Mouse (Mus musculus): Measurements from ENCODE around the gene Smchd1. TPM values are rescaled to one million over a fixed set of nuclear protein-coding genes. Genes with fewer than 3 reads are reported as not detected.

Gene Smchd1
- polyA plus RNA-seq, 1 experiment from 2014 or later, result 76.1 TPM

DNA sequence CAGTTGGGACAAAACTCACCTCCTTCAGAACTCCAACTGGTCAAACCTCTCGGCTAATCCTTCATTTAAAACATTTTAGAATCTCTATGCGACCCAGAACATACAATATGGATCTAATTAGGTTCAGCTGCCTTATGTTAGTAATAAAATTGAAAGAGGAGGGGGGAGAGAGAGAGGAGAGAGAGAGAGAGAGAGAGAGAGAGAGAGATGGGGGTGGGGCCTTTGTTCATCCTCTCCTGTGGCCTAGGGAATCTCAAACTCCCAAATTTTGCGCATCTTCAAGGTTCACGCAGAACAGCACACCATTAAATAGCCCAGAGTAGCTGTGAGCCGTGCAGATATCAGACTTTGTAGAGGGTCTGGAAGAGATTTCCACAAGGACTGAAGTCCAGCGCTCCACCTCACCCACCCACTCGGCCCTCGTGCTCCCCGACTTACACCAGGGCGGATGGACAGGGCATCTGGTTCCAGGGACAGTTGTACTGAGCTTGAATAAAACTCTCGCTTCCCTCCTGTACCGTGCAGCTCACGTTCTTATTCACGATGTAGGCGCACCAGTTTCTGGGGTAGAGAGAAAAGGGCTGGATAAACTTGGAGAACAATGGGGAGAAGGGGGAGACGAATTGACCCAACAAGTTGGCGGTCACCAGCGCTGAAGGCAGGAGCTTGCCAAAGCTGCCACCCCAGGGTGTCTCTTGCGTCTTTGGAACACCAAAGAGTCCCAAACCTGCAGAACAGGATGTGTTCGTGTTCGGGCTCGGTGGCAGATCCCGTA lies 165.2 kb downstream of the Smchd1 start:
- DNase-seq (ENCODE audit: low spot score, missing footprints) (peak; percentile 97), ATAC-seq (ENCODE audit: low FRiP score) (peak; percentile 20; the same call in 1 of the 2 replicates)
- Histone ChIP-seq H3K4me2 (peak overlapping the region; percentile 100), H3K27ac (ENCODE audit: low read depth, low read length) (no peak overlapping the region), H3K9ac (ENCODE audit: low read length) (peak overlapping the region; percentile 69), H3K4me1 (ENCODE audit: control insufficient read depth, insufficient read depth, low read length) (peaks cover 16% of the 10 kb centered on the region), H3K9me3 (ENCODE audit: control insufficient read depth, low read length) (no peaks in the 10 kb centered on the region), H3K27me3 (ENCODE audit: control insufficient read depth, insufficient read depth, low read length) (no peaks in the 10 kb centered on the region), H3K4me3 (ENCODE audit: low read depth, low read length) (peak overlapping the region; percentile 62), H3K36me3 (ENCODE audit: control insufficient read depth, insufficient read depth, low read length) (no peaks in the 10 kb centered on the region)
- 6% methylated on average over 23 of the region's 23 CpGs for WGBS

DNA sequence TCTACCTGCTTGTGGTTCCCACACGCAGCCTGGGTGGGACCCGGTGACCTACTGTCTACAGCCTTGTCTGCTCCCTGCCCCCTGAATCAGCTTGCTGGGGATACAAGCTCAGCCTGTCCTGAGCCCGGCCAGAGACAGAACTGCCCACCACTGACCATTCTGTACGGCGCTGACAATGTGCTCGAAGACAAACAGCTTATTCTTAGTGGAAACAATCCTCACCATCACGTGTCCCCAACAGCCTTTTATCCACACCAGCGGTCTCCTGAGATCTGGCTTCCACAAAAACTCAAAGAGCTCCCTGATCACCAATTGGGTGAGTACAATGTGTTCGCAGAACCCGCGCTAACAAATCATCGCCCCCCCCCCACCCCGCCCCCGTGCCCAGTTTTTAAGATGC lies 166.0 kb downstream of the Smchd1 start:
- 12% methylated on average over 14 of the region's 14 CpGs for WGBS
- H3K4me3 ChIP-seq (ENCODE audit: low read depth, low read length), result peak overlapping the region; percentile 3; the same call in 1 of the 2 replicates
- no peak overlapping the region for H3K9ac ChIP-seq (ENCODE audit: low read length)
- peak; percentile 41 for ATAC-seq (ENCODE audit: low FRiP score)
- H3K36me3 ChIP-seq (ENCODE audit: control insufficient read depth, insufficient read depth, low read length), result no peaks in the 10 kb centered on the region
- H3K9me3 ChIP-seq (ENCODE audit: control insufficient read depth, low read length), result no peaks in the 10 kb centered on the region
- no peaks in the 10 kb centered on the region for H3K27me3 ChIP-seq (ENCODE audit: control insufficient read depth, insufficient read depth, low read length)
- peak; percentile 94 for DNase-seq (ENCODE audit: low spot score, missing footprints)
- H3K4me2 ChIP-seq, result peak overlapping the region; percentile 100
- H3K27ac ChIP-seq (ENCODE audit: low read depth, low read length), result no peak overlapping the region
- peaks cover 16% of the 10 kb centered on the region for H3K4me1 ChIP-seq (ENCODE audit: control insufficient read depth, insufficient read depth, low read length)

DNA sequence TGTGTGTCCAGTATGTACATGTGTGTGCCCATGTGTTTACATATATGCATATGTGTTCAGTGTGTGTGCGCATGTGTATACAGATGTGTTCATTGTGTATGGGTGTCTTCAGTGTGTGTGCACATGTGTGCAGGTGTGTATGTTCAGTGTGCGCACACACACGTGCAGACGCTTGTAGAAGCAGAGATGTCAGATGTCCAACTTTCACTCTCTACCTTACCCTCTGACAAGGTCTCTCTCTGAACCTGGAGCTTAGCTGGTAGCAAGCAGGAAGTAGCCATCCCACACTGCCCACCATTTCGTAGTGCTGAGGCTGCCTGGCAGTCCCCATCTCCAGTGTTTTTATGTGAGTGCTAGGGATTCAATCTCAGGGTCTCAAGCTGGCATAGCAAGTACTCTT lies 166.8 kb downstream of the Smchd1 start:
- WGBS, result 93% methylated on average over 5 of the region's 5 CpGs
- no peak for ATAC-seq (ENCODE audit: low FRiP score)
- H3K4me2 ChIP-seq, result no peak overlapping the region
- no peak overlapping the region for H3K4me3 ChIP-seq (ENCODE audit: low read depth, low read length)
- H3K27me3 ChIP-seq (ENCODE audit: control insufficient read depth, insufficient read depth, low read length), result no peaks in the 10 kb centered on the region
- no peaks in the 10 kb centered on the region for H3K9me3 ChIP-seq (ENCODE audit: control insufficient read depth, low read length)
- H3K9ac ChIP-seq (ENCODE audit: low read length), result no peak overlapping the region
- H3K36me3 ChIP-seq (ENCODE audit: control insufficient read depth, insufficient read depth, low read length), result no peaks in the 10 kb centered on the region
- no peak for DNase-seq (ENCODE audit: low spot score, missing footprints)
- no peak overlapping the region for H3K27ac ChIP-seq (ENCODE audit: low read depth, low read length)
- peaks cover 16% of the 10 kb centered on the region for H3K4me1 ChIP-seq (ENCODE audit: control insufficient read depth, insufficient read depth, low read length)

DNA sequence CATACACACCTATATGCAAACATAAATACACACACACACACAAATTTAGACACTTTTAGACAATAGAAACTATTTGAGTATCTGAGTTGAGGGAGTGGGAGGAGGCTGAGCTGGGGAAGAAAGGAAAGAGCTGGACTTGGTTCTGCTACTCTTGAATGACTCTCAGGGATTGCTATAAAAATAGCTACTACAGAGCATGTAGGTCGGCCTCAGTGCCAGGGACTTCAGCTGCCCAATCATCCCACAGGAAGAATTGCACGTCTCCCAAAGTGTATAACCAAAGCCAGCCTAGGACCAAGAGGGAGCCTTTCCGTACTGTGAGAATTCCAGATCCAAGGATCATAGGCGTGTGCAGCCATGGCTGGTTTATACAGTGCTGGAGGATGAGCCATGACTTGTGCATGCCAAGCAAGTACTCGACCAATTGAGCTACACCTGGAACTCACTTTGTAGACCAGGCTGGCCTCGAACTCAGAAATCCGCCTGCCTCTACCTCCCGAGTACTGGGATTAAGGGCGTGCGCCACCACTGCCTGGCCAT lies 167.8 kb downstream of the Smchd1 start:
- Histone ChIP-seq H3K4me3 (ENCODE audit: low read depth, low read length) (no peak overlapping the region), H3K27me3 (ENCODE audit: control insufficient read depth, insufficient read depth, low read length) (no peaks in the 10 kb centered on the region), H3K4me1 (ENCODE audit: control insufficient read depth, insufficient read depth, low read length) (peaks cover 16% of the 10 kb centered on the region), H3K9me3 (ENCODE audit: control insufficient read depth, low read length) (no peaks in the 10 kb centered on the region), H3K27ac (ENCODE audit: low read depth, low read length) (no peak overlapping the region), H3K9ac (ENCODE audit: low read length) (no peak overlapping the region), H3K4me2 (no peak overlapping the region), H3K36me3 (ENCODE audit: control insufficient read depth, insufficient read depth, low read length) (no peaks in the 10 kb centered on the region)
- WGBS, result 91% methylated on average over 10 of the region's 10 CpGs
- no peak for DNase-seq (ENCODE audit: low spot score, missing footprints)
- ATAC-seq (ENCODE audit: low FRiP score), result no peak

DNA sequence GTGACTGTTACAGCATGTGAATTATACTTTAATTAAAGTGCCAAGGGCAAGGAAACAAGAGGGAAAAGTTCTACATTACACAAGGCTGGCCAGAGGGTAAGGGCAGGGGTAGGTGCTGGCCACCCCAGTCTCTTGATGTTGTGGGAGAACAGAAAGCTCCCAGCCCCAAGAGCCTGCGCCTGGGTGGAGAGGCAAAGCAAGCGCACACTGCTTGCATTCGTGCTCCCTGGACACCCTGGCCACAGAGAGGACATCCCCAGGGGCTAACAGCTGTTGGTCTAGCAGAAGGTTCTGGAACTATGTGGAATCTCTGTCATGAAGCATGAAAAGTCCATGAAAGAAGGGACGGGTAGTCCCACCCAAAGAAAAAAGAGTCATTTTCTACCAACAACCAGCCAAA lies 168.4 kb downstream of the Smchd1 start:
- DNase-seq (ENCODE audit: low spot score, missing footprints) (no peak), ATAC-seq (ENCODE audit: low FRiP score) (no peak)
- Histone ChIP-seq H3K4me1 (ENCODE audit: control insufficient read depth, insufficient read depth, low read length) (peaks cover 16% of the 10 kb centered on the region), H3K9ac (ENCODE audit: low read length) (no peak overlapping the region), H3K4me3 (ENCODE audit: low read depth, low read length) (no peak overlapping the region), H3K9me3 (ENCODE audit: control insufficient read depth, low read length) (no peaks in the 10 kb centered on the region), H3K27ac (ENCODE audit: low read depth, low read length) (no peak overlapping the region), H3K36me3 (ENCODE audit: control insufficient read depth, insufficient read depth, low read length) (no peaks in the 10 kb centered on the region), H3K4me2 (no peak overlapping the region), H3K27me3 (ENCODE audit: control insufficient read depth, insufficient read depth, low read length) (no peaks in the 10 kb centered on the region)
- WGBS, result 89% methylated on average over 4 of the region's 4 CpGs

DNA sequence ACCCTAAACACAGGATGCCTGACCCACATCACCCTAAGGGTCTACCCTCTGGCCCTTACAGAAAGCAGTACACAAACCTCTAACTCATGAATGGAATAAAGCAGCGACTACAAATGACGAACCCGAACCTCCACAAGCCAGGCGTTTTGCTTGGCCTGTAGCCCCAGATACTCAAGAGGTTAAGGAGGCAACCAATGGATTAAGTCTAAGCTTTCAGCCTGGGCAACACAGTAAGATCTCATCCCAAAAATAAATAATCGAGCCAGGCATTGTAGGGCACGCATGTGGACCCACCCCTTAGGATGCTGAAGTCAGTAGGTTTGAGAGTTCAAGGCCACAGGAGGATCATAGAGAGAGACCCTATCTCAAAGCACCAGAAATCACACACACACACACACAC lies 169.1 kb downstream of the Smchd1 start:
- no peak for ATAC-seq (ENCODE audit: low FRiP score)
- H3K4me2 ChIP-seq, result no peak overlapping the region
- DNase-seq (ENCODE audit: low spot score, missing footprints), result no peak
- H3K4me3 ChIP-seq (ENCODE audit: low read depth, low read length), result no peak overlapping the region
- 82% methylated on average over 6 of the region's 6 CpGs for WGBS
- peaks cover 14% of the 10 kb centered on the region for H3K4me1 ChIP-seq (ENCODE audit: control insufficient read depth, insufficient read depth, low read length)
- no peaks in the 10 kb centered on the region for H3K36me3 ChIP-seq (ENCODE audit: control insufficient read depth, insufficient read depth, low read length)
- no peaks in the 10 kb centered on the region for H3K27me3 ChIP-seq (ENCODE audit: control insufficient read depth, insufficient read depth, low read length)
- H3K27ac ChIP-seq (ENCODE audit: low read depth, low read length), result no peak overlapping the region
- H3K9ac ChIP-seq (ENCODE audit: low read length), result no peak overlapping the region
- H3K9me3 ChIP-seq (ENCODE audit: control insufficient read depth, low read length), result no peaks in the 10 kb centered on the region

DNA sequence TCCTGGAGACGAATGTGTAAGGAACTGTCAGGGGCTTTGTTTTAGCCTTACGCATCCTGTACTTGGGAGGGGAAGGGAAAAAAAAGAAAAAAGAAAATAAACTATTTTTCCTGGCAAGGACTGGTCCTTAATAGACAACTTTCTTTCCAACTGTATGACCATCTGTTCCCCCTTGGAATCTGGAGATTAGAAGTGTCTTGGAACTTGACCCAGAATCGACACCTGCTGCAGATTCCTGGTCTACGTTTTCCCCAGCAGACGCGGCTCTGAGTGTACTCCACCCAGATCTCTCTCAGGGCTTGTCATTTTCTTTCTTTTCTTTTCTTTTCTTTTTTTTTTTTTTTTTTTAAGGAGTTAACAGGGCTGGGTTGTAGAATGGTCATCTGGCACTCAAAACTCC lies 171.7 kb downstream of the Smchd1 start:
- no peak for DNase-seq (ENCODE audit: low spot score, missing footprints)
- ATAC-seq (ENCODE audit: low FRiP score), result no peak
- Histone ChIP-seq H3K4me2 (no peak overlapping the region), H3K27ac (ENCODE audit: low read depth, low read length) (no peak overlapping the region), H3K27me3 (ENCODE audit: control insufficient read depth, insufficient read depth, low read length) (no peaks in the 10 kb centered on the region), H3K9me3 (ENCODE audit: control insufficient read depth, low read length) (no peaks in the 10 kb centered on the region), H3K4me1 (ENCODE audit: control insufficient read depth, insufficient read depth, low read length) (no peaks in the 10 kb centered on the region), H3K36me3 (ENCODE audit: control insufficient read depth, insufficient read depth, low read length) (no peaks in the 10 kb centered on the region), H3K9ac (ENCODE audit: low read length) (no peak overlapping the region), H3K4me3 (ENCODE audit: low read depth, low read length) (no peak overlapping the region)
- WGBS, result 81% methylated on average over 6 of the region's 6 CpGs

DNA sequence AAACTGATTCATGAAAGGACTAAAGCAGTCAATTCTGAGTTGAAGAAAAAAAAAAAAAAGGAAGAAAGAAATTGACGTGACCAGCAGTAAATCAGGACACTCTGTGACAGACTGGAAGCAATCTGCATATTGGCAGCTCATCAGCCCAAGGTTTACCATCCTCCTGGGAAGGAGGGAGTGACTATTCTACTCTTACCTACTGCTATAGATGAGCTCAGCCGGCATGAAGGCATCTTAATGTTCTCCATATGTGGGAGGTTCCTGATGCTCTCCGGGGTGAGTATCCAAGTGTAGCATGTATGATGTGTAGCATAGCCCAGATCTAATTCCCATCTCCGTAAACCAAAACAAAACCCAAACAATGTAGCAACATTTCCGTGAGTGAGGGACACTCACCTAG lies 173.7 kb downstream of the Smchd1 start:
- no peaks in the 10 kb centered on the region for H3K4me1 ChIP-seq (ENCODE audit: control insufficient read depth, insufficient read depth, low read length)
- no peak overlapping the region for H3K9ac ChIP-seq (ENCODE audit: low read length)
- no peaks in the 10 kb centered on the region for H3K27me3 ChIP-seq (ENCODE audit: control insufficient read depth, insufficient read depth, low read length)
- ATAC-seq (ENCODE audit: low FRiP score) (no peak), DNase-seq (ENCODE audit: low spot score, missing footprints) (no peak)
- H3K4me2 ChIP-seq, result no peak overlapping the region
- H3K36me3 ChIP-seq (ENCODE audit: control insufficient read depth, insufficient read depth, low read length), result no peaks in the 10 kb centered on the region
- H3K4me3 ChIP-seq (ENCODE audit: low read depth, low read length), result no peak overlapping the region
- 74% methylated on average over 5 of the region's 5 CpGs for WGBS
- no peak overlapping the region for H3K27ac ChIP-seq (ENCODE audit: low read depth, low read length)
- H3K9me3 ChIP-seq (ENCODE audit: control insufficient read depth, low read length), result no peaks in the 10 kb centered on the region

DNA sequence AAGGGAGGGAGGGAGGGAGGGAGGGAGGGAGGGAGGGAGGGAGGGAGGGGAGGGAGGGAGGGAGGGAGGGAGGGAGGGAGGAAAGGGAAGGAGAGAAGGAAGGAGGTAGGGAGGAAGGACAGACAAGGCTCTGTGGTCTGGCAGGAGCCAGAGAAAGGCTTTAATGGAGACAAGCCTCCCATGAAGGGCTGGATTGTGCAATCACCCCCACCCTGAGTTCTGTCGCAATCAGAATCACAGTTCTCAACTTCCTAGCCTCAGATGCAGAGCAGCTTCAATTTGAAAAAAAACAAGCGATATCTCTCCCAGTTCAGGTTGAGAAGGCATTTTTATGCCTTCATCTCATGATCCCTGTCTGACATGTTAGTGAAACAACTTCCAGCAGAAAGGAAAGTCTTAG lies 174.8 kb downstream of the Smchd1 start:
- Histone ChIP-seq H3K4me1 (ENCODE audit: control insufficient read depth, insufficient read depth, low read length) (no peaks in the 10 kb centered on the region), H3K4me3 (ENCODE audit: low read depth, low read length) (no peak overlapping the region), H3K27ac (ENCODE audit: low read depth, low read length) (no peak overlapping the region), H3K4me2 (no peak overlapping the region), H3K27me3 (ENCODE audit: control insufficient read depth, insufficient read depth, low read length) (no peaks in the 10 kb centered on the region), H3K9me3 (ENCODE audit: control insufficient read depth, low read length) (no peaks in the 10 kb centered on the region), H3K9ac (ENCODE audit: low read length) (no peak overlapping the region), H3K36me3 (ENCODE audit: control insufficient read depth, insufficient read depth, low read length) (no peaks in the 10 kb centered on the region)
- WGBS, result 93% methylated on average over 2 of the region's 2 CpGs
- DNase-seq (ENCODE audit: low spot score, missing footprints) (no peak), ATAC-seq (ENCODE audit: low FRiP score) (no peak)
